ENCODE assay signal across 8 mouse cellular contexts in the genomic region with DNA sequence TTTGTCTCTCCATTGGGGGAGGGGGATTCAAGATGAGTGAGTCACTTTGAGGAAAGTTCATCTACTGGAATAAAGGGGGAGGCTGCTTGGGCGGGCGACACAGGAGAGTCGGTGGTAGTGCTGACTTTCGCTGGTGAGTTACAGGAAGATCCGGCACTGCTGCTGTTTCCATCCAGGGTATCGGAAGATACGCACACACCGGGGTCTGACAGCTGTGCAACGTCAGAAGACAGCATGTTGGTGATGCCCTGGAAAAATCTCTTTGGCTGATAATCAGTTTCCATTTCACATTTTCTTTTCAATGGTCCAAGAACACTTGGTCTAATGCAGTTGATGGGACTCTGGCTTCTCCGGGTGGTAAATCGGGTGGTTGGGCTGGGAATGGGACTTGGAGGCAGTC. TPM values are rescaled to one million over a fixed set of nuclear protein-coding genes. Genes with fewer than 3 reads are reported as not detected.
DNase-seq lines count a peak whose midpoint lies in the region; ATAC-seq lines count a peak whose summit lies in the region.

No protein-coding gene starts in this region.

- H3K4me3 ChIP-seq in embryonic facial prominence, embryonic 12.5 days, result peak overlapping the region; percentile 78
- peak overlapping the region; percentile 85 for H3K4me3 ChIP-seq in hindbrain, embryonic 13.5 days
- H3K4me3 ChIP-seq in liver, embryonic 12.5 days, result peak overlapping the region; percentile 91
- peak overlapping the region; percentile 78 for H3K4me3 ChIP-seq in neural tube, embryonic 12.5 days

- 0 out of 2 replicates have a peak, but pooled peaks have one; percentile 7 for ATAC-seq in embryonic facial prominence, embryonic 12.5 days (ENCODE audit: insufficient number of reproducible peaks, insufficient read depth, low FRiP score, low TSS enrichment)
- 0 out of 2 replicates have a peak, but pooled peaks have one; percentile 0 for ATAC-seq in hindbrain, embryonic 13.5 days (ENCODE audit: low FRiP score)
- ATAC-seq in liver, embryonic 12.5 days, result peak; percentile 58; the same call in 1 of the 2 replicates
- no peak; the same call in 1 of the 2 replicates for ATAC-seq in neural tube, embryonic 12.5 days (ENCODE audit: low FRiP score, low read depth)
- ATAC-seq in monocyte, adult 5-6 weeks (replicated peaks; ENCODE audit: insufficient number of reproducible peaks, low FRiP score, low TSS enrichment, poor library complexity, severe bottlenecking), result no peak

- peak; percentile 83 for DNase-seq in CD4-positive helper T cell, adult 2 months (ENCODE audit: low read depth, low spot score)
- peak; percentile 45 for DNase-seq in MEL-GATA-1-ER (ENCODE audit: extremely low read depth, low read depth)
- DNase-seq in layer of hippocampus, postnatal 14 days (ENCODE audit: low spot score in 2 of 2), result no peak

- H3K4me2 ChIP-seq in embryonic facial prominence, embryonic 12.5 days (replicated peaks), result peak overlapping the region; percentile 81
- H3K4me2 ChIP-seq in hindbrain, embryonic 13.5 days, result peak overlapping the region; percentile 79
- peak overlapping the region; percentile 93 for H3K4me2 ChIP-seq in liver, embryonic 12.5 days
- peak overlapping the region; percentile 85 for H3K4me2 ChIP-seq in neural tube, embryonic 12.5 days (replicated peaks)

- 0 out of 2 replicates have a peak, but pooled peaks cover 4% of the 10 kb centered on the region for H3K36me3 ChIP-seq in embryonic facial prominence, embryonic 12.5 days
- H3K36me3 ChIP-seq in hindbrain, embryonic 13.5 days, result peaks cover 7% of the 10 kb centered on the region
- H3K36me3 ChIP-seq in liver, embryonic 12.5 days, result peaks cover 15% of the 10 kb centered on the region
- H3K36me3 ChIP-seq in neural tube, embryonic 12.5 days, result no peaks in the 10 kb centered on the region

- H3K27ac ChIP-seq in embryonic facial prominence, embryonic 12.5 days, result peak overlapping the region; percentile 87
- H3K27ac ChIP-seq in hindbrain, embryonic 13.5 days, result peak overlapping the region; percentile 95
- peak overlapping the region; percentile 97 for H3K27ac ChIP-seq in liver, embryonic 12.5 days
- H3K27ac ChIP-seq in neural tube, embryonic 12.5 days, result 0 out of 2 replicates have a peak overlapping the region, but pooled peaks have one; percentile 85

- no peaks in the 10 kb centered on the region for H3K9me3 ChIP-seq in embryonic facial prominence, embryonic 12.5 days
- H3K9me3 ChIP-seq in hindbrain, embryonic 13.5 days, result no peaks in the 10 kb centered on the region
- no peaks in the 10 kb centered on the region for H3K9me3 ChIP-seq in liver, embryonic 12.5 days (replicated peaks)
- no peaks in the 10 kb centered on the region for H3K9me3 ChIP-seq in neural tube, embryonic 12.5 days

- no peaks in the 10 kb centered on the region for H3K27me3 ChIP-seq in embryonic facial prominence, embryonic 12.5 days
- H3K27me3 ChIP-seq in hindbrain, embryonic 13.5 days, result no peaks in the 10 kb centered on the region
- H3K27me3 ChIP-seq in liver, embryonic 12.5 days (replicated peaks), result no peaks in the 10 kb centered on the region
- no peaks in the 10 kb centered on the region for H3K27me3 ChIP-seq in neural tube, embryonic 12.5 days (replicated peaks)

- peaks cover 10% of the 10 kb centered on the region; the same call in 1 of the 2 replicates for H3K4me1 ChIP-seq in embryonic facial prominence, embryonic 12.5 days
- H3K4me1 ChIP-seq in hindbrain, embryonic 13.5 days (replicated peaks), result peaks cover 25% of the 10 kb centered on the region
- H3K4me1 ChIP-seq in liver, embryonic 12.5 days, result peaks cover 29% of the 10 kb centered on the region
- peaks cover 5% of the 10 kb centered on the region; the same call in 1 of the 2 replicates for H3K4me1 ChIP-seq in neural tube, embryonic 12.5 days

- WGBS in embryonic facial prominence, embryonic 12.5 days, result 1% methylated on average over 11 of the region's 11 CpGs
- 2% methylated on average over 11 of the region's 11 CpGs for WGBS in hindbrain, embryonic 13.5 days
- WGBS in liver, embryonic 12.5 days (ENCODE audit: insufficient replicate concordance), result 1% methylated on average over 11 of the region's 11 CpGs
- WGBS in neural tube, embryonic 12.5 days, result 2% methylated on average over 11 of the region's 11 CpGs

- H3K9ac ChIP-seq in embryonic facial prominence, embryonic 12.5 days, result peak overlapping the region; percentile 92
- peak overlapping the region; percentile 93 for H3K9ac ChIP-seq in hindbrain, embryonic 13.5 days
- H3K9ac ChIP-seq in liver, embryonic 12.5 days, result peak overlapping the region; percentile 98
- H3K9ac ChIP-seq in neural tube, embryonic 12.5 days, result peak overlapping the region; percentile 87

RNA-seq across cellular contexts. Expression of a gene that starts 0.7 kb away (rescaled TPM):
- 62.9 and 70.5 TPM in 2 replicates for polyA plus RNA-seq in embryonic facial prominence, embryonic 12.5 days (2016; fragmentation: Nextera tagmentation; extraction: Ambion mirVana)
- polyA plus RNA-seq in hindbrain, embryonic 13.5 days (2015; fragmentation: Nextera tagmentation; extraction: Ambion mirVana), result 56.7 and 59.4 TPM in 2 replicates
- polyA plus RNA-seq in liver, embryonic 12.5 days (2016; fragmentation: Nextera tagmentation; extraction: Ambion mirVana), result 45.1 and 47.6 TPM in 2 replicates
- 66.1 and 68.7 TPM in 2 replicates for polyA plus RNA-seq in neural tube, embryonic 12.5 days (2016; fragmentation: Nextera tagmentation; extraction: Ambion mirVana)
- total RNA-seq in monocyte, adult 5-6 weeks (2017), result 4.5 to 9.5 TPM (median 9.4 TPM) in 3 replicates
- total RNA-seq in layer of hippocampus, postnatal 14 days (2021), result 10 to 100 TPM; 34.2 to 34.4 TPM

Comparison
In these comparisons a context has a peak if more than half of its experiments do, and no peak if none do; other contexts are left out.
1. DNase-seq: peak in CD4-positive helper T cell, adult 2 months (single experiment) and MEL-GATA-1-ER (single experiment); none in layer of hippocampus, postnatal 14 days (0 of 2).
2. ATAC-seq: peak in embryonic facial prominence, embryonic 12.5 days (single experiment), hindbrain, embryonic 13.5 days (single experiment) and liver, embryonic 12.5 days (single experiment); none in neural tube, embryonic 12.5 days (single experiment) and monocyte, adult 5-6 weeks (single experiment).
3. Peak in every context shown above with its lines, with median percentiles within 50 percentile points of each other: H3K27ac ChIP-seq, H3K4me2 ChIP-seq, H3K4me3 ChIP-seq and H3K9ac ChIP-seq.